Mouse (Mus musculus): Measurements from ENCODE around the gene Fxyd5. TPM values are rescaled to one million over a fixed set of nuclear protein-coding genes. Genes with fewer than 3 reads are reported as not detected.

Fxyd5 gene
- polyA plus RNA-seq, 1 experiment from 2014 or later, result 23.3 TPM

DNA sequence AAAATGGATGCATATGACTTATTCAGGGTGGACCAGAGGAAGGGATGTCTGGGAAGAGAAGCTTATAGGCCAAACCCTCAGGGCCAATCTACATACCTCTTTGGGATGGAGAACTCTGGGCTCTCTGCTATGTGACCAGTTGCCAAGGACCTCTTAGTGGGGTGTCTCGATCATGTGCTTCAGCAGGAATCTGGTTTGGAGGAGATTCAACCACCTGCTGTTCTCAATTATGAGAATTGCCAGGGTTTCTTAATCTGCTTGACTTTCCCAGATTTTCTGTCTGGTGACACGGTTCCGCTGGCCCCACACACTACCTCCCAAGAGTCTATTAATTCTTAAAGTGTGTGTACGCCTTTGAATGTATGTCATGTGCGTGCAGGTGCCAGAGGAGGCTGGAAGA lies 48.3 kb downstream of the Fxyd5 start:
- no peak overlapping the region for H3K27ac ChIP-seq (ENCODE audit: low read depth, low read length)
- peaks cover 4% of the 10 kb centered on the region; the same call in 1 of the 2 replicates for H3K9me3 ChIP-seq (ENCODE audit: control insufficient read depth, low read length)
- 92% methylated on average over 5 of the region's 5 CpGs for WGBS
- no peaks in the 10 kb centered on the region for H3K36me3 ChIP-seq (ENCODE audit: control insufficient read depth, insufficient read depth, low read length)
- no peak for ATAC-seq (ENCODE audit: low FRiP score, low TSS enrichment)
- H3K4me2 ChIP-seq (replicated peaks; ENCODE audit: low read depth, low read length), result no peak overlapping the region
- no peaks in the 10 kb centered on the region for H3K27me3 ChIP-seq (ENCODE audit: control insufficient read depth, insufficient read depth, low read length)
- no peaks in the 10 kb centered on the region for H3K4me1 ChIP-seq (ENCODE audit: control insufficient read depth, insufficient read depth, low read length)
- no peak overlapping the region for H3K9ac ChIP-seq (ENCODE audit: low read depth, low read length)
- H3K4me3 ChIP-seq (ENCODE audit: low read length), result no peak overlapping the region

DNA sequence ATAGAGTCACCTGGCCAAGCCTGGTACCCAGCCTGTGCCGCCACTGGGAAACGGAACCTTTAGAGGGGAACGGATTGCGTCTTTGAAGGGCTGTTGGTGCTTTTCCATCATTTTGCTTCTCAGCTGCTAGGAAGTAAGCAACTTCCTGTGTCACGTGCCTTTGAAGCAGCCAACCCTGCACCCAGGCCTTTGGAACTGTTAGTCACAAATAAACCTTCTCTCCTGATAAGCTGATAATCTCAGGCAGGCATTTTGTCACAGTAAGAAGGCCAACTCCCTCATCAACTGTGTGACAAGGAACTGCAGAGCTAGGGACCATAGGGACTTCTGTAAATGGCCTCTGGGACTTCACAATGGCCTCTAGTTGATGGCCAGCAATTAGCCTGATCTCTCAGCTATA lies 50.1 kb downstream of the Fxyd5 start:
- ATAC-seq (ENCODE audit: low FRiP score, low TSS enrichment), result no peak
- no peak overlapping the region for H3K4me3 ChIP-seq (ENCODE audit: low read length)
- WGBS, result 67% methylated on average over 5 of the region's 5 CpGs

DNA sequence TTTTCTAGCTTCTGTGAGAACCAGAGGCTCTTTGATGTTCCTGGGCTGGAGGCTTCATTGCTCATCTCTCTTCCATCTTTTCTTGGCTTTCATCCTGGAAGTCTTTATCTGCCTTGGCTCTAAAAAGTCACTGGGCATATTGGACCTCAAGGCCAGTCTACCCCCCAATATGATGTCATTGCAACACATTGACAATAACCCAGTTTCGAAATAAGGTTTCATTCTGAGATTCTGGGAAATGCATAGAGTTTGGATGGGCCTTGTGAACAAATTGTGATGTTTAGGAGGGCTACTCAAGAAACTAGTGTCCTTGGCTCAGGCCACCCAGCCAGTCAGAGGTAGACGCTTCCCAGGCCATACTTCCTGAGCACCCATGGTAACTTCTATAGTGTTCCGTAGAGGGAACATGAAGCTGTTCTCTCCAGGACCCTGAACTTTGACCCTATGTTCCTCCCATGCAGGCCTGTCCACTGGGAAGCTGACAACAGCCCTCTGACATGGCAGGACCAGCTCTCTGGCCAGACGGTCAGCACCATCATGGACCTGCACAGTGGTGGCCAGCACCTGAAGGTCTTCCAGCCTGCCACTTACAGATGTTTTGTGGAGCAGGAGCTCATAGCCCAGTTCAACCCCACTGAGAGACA lies 53.6 kb downstream of the Fxyd5 start:
- no peaks in the 10 kb centered on the region for H3K27me3 ChIP-seq (ENCODE audit: control insufficient read depth, insufficient read depth, low read length)
- H3K9ac ChIP-seq (ENCODE audit: low read depth, low read length), result no peak overlapping the region
- H3K36me3 ChIP-seq (ENCODE audit: control insufficient read depth, insufficient read depth, low read length), result no peaks in the 10 kb centered on the region
- no peaks in the 10 kb centered on the region for H3K4me1 ChIP-seq (ENCODE audit: control insufficient read depth, insufficient read depth, low read length)
- no peaks in the 10 kb centered on the region for H3K9me3 ChIP-seq (ENCODE audit: control insufficient read depth, low read length)
- whole genome bisulfite sequencing, result 89% methylated on average over 4 of the region's 4 CpGs
- H3K27ac ChIP-seq (ENCODE audit: low read depth, low read length), result no peak overlapping the region
- H3K4me2 ChIP-seq (replicated peaks; ENCODE audit: low read depth, low read length), result no peak overlapping the region
- ATAC-seq (ENCODE audit: low FRiP score, low TSS enrichment), result no peak
- no peak overlapping the region for H3K4me3 ChIP-seq (ENCODE audit: low read length)

More for the DNA sequence above, 50.1 kb downstream of the Fxyd5 start:
- H3K4me1 ChIP-seq (ENCODE audit: control insufficient read depth, insufficient read depth, low read length), result no peaks in the 10 kb centered on the region
- H3K27me3 ChIP-seq (ENCODE audit: control insufficient read depth, insufficient read depth, low read length), result no peaks in the 10 kb centered on the region
- H3K9ac ChIP-seq (ENCODE audit: low read depth, low read length), result no peak overlapping the region
- no peak overlapping the region for H3K27ac ChIP-seq (ENCODE audit: low read depth, low read length)
- no peaks in the 10 kb centered on the region for H3K36me3 ChIP-seq (ENCODE audit: control insufficient read depth, insufficient read depth, low read length)
- H3K9me3 ChIP-seq (ENCODE audit: control insufficient read depth, low read length), result peaks cover 4% of the 10 kb centered on the region; the same call in 1 of the 2 replicates
- H3K4me2 ChIP-seq (replicated peaks; ENCODE audit: low read depth, low read length), result no peak overlapping the region

DNA sequence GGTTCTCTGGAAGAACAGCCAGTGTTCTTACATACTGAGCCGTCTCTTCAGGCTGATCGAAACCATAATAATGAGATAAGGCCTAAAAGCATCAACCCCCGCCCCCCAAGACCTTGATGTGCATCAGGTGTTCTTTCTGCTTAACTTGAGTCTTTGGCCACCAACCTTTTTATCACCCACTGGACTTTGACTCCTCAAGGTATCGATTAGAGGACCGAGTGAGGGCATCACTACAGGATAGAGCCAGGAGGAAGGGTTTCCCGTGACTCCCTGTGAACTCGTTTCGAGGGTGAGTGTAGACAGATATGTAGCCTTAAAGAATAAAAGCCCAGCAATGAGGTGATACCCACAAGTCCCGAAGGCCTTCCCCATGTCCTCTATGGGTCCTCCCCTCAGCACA lies 56.9 kb downstream of the Fxyd5 start:
- no peak overlapping the region for H3K9ac ChIP-seq (ENCODE audit: low read depth, low read length)
- no peak overlapping the region for H3K4me3 ChIP-seq (ENCODE audit: low read length)
- no peak overlapping the region for H3K4me2 ChIP-seq (replicated peaks; ENCODE audit: low read depth, low read length)
- no peak for ATAC-seq (ENCODE audit: low FRiP score, low TSS enrichment)
- 92% methylated on average over 9 of the region's 9 CpGs for WGBS
- H3K27me3 ChIP-seq (ENCODE audit: control insufficient read depth, insufficient read depth, low read length), result no peaks in the 10 kb centered on the region
- H3K36me3 ChIP-seq (ENCODE audit: control insufficient read depth, insufficient read depth, low read length), result no peaks in the 10 kb centered on the region
- no peaks in the 10 kb centered on the region for H3K9me3 ChIP-seq (ENCODE audit: control insufficient read depth, low read length)
- no peaks in the 10 kb centered on the region for H3K4me1 ChIP-seq (ENCODE audit: control insufficient read depth, insufficient read depth, low read length)
- H3K27ac ChIP-seq (ENCODE audit: low read depth, low read length), result no peak overlapping the region

Small RNAs within 50 kb of the gene (microRNA-seq; reads per million reads assigned to microRNA genes)
- gene Mir7050, result not detected

Other genes with a start within 250 kb of the Fxyd5 start
- 0.31 TPM in 1 of 2 replicates, not detected in the other for gene Ffar2, start 218.7 kb downstream of the Fxyd5 start, polyA plus RNA-seq (2014; fragmentation: Nextera tagmentation; extraction: Ambion mirVana)
- gene Ffar3, start 186.3 kb downstream of the Fxyd5 start, polyA plus RNA-seq (2014; fragmentation: Nextera tagmentation; extraction: Ambion mirVana), result not detected in 2 replicates
- gene Ffar1, start 180.9 kb downstream of the Fxyd5 start, polyA plus RNA-seq (2014; fragmentation: Nextera tagmentation; extraction: Ambion mirVana), result not detected in 2 replicates
- gene Cd22, start 162.1 kb downstream of the Fxyd5 start, polyA plus RNA-seq (2014; fragmentation: Nextera tagmentation; extraction: Ambion mirVana), result 0.55 TPM in 1 of 2 replicates, not detected in the other
- gene Mag, start 127.6 kb downstream of the Fxyd5 start, polyA plus RNA-seq (2014; fragmentation: Nextera tagmentation; extraction: Ambion mirVana), result 0.28 and 0.30 TPM in 2 replicates
- gene Hamp2, start 117.8 kb downstream of the Fxyd5 start, polyA plus RNA-seq (2014; fragmentation: Nextera tagmentation; extraction: Ambion mirVana), result not detected in 2 replicates
- not detected in 2 replicates for gene Hamp, start 98.4 kb downstream of the Fxyd5 start, polyA plus RNA-seq (2014; fragmentation: Nextera tagmentation; extraction: Ambion mirVana)
- 21.1 and 29.2 TPM in 2 replicates for gene Usf2, start 85.7 kb downstream of the Fxyd5 start, polyA plus RNA-seq (2014; fragmentation: Nextera tagmentation; extraction: Ambion mirVana)
- gene Lsr, start 69.0 kb downstream of the Fxyd5 start, polyA plus RNA-seq (2014; fragmentation: Nextera tagmentation; extraction: Ambion mirVana), result 48.5 and 57.1 TPM in 2 replicates
- 5.3 TPM in 2 replicates for gene Fam187b, start 68.7 kb downstream of the Fxyd5 start, polyA plus RNA-seq (2014; fragmentation: Nextera tagmentation; extraction: Ambion mirVana)
- gene Fxyd7, start 9.0 kb upstream of the Fxyd5 start, polyA plus RNA-seq (2014; fragmentation: Nextera tagmentation; extraction: Ambion mirVana), result 8.0 and 9.5 TPM in 2 replicates
- gene Fxyd1, start 14.7 kb upstream of the Fxyd5 start, polyA plus RNA-seq (2014; fragmentation: Nextera tagmentation; extraction: Ambion mirVana), result 29.8 and 46.3 TPM in 2 replicates
- 0.47 TPM in 1 of 2 replicates, not detected in the other for gene Lgi4, start 16.9 kb upstream of the Fxyd5 start, polyA plus RNA-seq (2014; fragmentation: Nextera tagmentation; extraction: Ambion mirVana)
- gene Fxyd3, start 34.2 kb upstream of the Fxyd5 start, polyA plus RNA-seq (2014; fragmentation: Nextera tagmentation; extraction: Ambion mirVana), result 13.4 and 18.2 TPM in 2 replicates
- 26.4 and 27.5 TPM in 2 replicates for gene Hpn, start 72.8 kb upstream of the Fxyd5 start, polyA plus RNA-seq (2014; fragmentation: Nextera tagmentation; extraction: Ambion mirVana)
- 1.0 and 1.6 TPM in 2 replicates for gene Scn1b, start 84.5 kb upstream of the Fxyd5 start, polyA plus RNA-seq (2014; fragmentation: Nextera tagmentation; extraction: Ambion mirVana)
- gene Gramd1a, start 113.4 kb upstream of the Fxyd5 start, polyA plus RNA-seq (2014; fragmentation: Nextera tagmentation; extraction: Ambion mirVana), result 50.3 and 61.9 TPM in 2 replicates
- gene Scgb2b2, start 248.0 kb upstream of the Fxyd5 start, polyA plus RNA-seq (2014; fragmentation: Nextera tagmentation; extraction: Ambion mirVana), result not detected in 2 replicates
- not detected in 2 replicates for gene Scgb1b2, start 249.3 kb upstream of the Fxyd5 start, polyA plus RNA-seq (2014; fragmentation: Nextera tagmentation; extraction: Ambion mirVana)